Mouse (Mus musculus) kidney, adult 18-20 months (tissue): ENCODE measurements around the gene Cep63.

Experiments used
- DNase-seq: peaks from one replicate; pipeline ENCODE4 v3.0.0; 2021

Gene Cep63

GRCm38 (mm10) chr9:102551771-102552170 is 74.6 kb downstream of the Cep63 start:
- no peak for DNase-seq

GRCm38 (mm10) chr9:102549211-102549610 is 77.1 kb downstream of the Cep63 start:
- DNase-seq: no peak

GRCm38 (mm10) chr9:102547028-102547354 is 79.3 kb downstream of the Cep63 start:
- no peak for DNase-seq

GRCm38 (mm10) chr9:102546256-102547027 is 79.9 kb downstream of the Cep63 start:
- no peak for DNase-seq

- DNase-seq: no peak
These were observed 80.7 kb downstream of the Cep63 start for GRCm38 (mm10) chr9:102545406-102546255.

GRCm38 (mm10) chr9:102544773-102545366 is 81.5 kb downstream of the Cep63 start:
- peak; percentile 79 for DNase-seq

GRCm38 (mm10) chr9:102544116-102544772 is 82.1 kb downstream of the Cep63 start:
- DNase-seq: no peak

- no peak for DNase-seq
These were observed 82.6 kb downstream of the Cep63 start for GRCm38 (mm10) chr9:102543761-102544115.

GRCm38 (mm10) chr9:102542540-102542939 is 83.8 kb downstream of the Cep63 start:
- no peak for DNase-seq

- DNase-seq: no peak
These were observed 84.7 kb downstream of the Cep63 start for GRCm38 (mm10) chr9:102541666-102542065.

GRCm38 (mm10) chr9:102539699-102540098 is 86.6 kb downstream of the Cep63 start:
- DNase-seq: no peak

- no peak for DNase-seq
These were observed 89.4 kb downstream of the Cep63 start for GRCm38 (mm10) chr9:102536968-102537367.
